Mouse (Mus musculus): ENCODE data around the gene Mettl7a3.

DNA sequence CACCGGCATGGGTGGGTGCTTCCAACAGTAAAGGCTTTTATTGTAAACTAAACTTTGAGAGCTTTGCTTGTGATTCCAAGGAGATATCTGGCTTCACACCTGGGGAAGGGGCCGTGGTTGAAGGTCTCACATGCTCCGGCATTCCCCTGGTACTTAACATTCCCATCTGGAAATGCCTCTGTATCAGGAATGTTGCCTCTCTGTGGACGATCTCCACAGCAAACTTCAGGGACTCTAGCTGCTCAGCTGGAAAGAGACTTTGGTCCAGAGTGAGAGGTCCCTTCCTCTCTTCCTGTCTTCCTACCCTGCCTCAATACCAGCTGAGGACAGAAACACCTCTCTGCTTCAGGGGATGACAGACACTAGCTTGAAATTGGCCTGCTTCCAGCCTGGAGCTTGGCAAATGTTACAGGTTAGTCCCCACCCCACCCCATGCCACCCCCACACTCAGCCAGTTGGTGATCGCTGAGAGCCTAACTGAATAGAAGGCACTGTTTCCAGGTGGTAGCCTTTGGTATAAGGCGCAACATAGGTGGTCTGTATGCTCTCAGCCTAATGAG lies 16.9 kb downstream of the Mettl7a3 start:
- TF ChIP-seq CTCF (IDR thresholded peaks at IDR 0.05) (no peak), POLR2A (IDR thresholded peaks at IDR 0.05; ENCODE audit: insufficient read depth, low read depth, low read length) (no peak), EP300 (IDR thresholded peaks at IDR 0.05; ENCODE audit: insufficient read depth, low read depth, low read length) (no peak)

Measured in heart, adult 2 months (tissue).